Mouse (Mus musculus): Measurements from ENCODE around the gene Eif3b.
A peak's percentile ranks its signal among the peaks of the same experiment; 100 is the strongest.

The Eif3b gene

GRCm38 (mm10) chr5:140418489-140419441 lies at the start of gene Eif3b:
Eif3b (plus strand) TSS chr5:140419328.
- peak; percentile 94 for DNase-seq (ENCODE audit: low read depth)

GRCm38 (mm10) chr5:140369466-140369865 lies 49.7 kb upstream of the Eif3b start:
- DNase-seq (ENCODE audit: low read depth), result no peak

GRCm38 (mm10) chr5:140370446-140371254 lies 48.5 kb upstream of the Eif3b start:
- DNase-seq (ENCODE audit: low read depth), result no peak

GRCm38 (mm10) chr5:140371671-140372070 lies 47.5 kb upstream of the Eif3b start:
- DNase-seq (ENCODE audit: low read depth), result peak; percentile 26

GRCm38 (mm10) chr5:140373711-140374110 lies 45.4 kb upstream of the Eif3b start:
- DNase-seq (ENCODE audit: low read depth), result no peak

GRCm38 (mm10) chr5:140374226-140374625 lies 44.9 kb upstream of the Eif3b start:
- DNase-seq (ENCODE audit: low read depth), result no peak

GRCm38 (mm10) chr5:140375249-140375829 lies 43.8 kb upstream of the Eif3b start:
- no peak for DNase-seq (ENCODE audit: low read depth)

- peak; percentile 61 for DNase-seq (ENCODE audit: low read depth)
These were observed 40.8 kb upstream of the Eif3b start for GRCm38 (mm10) chr5:140378121-140378853.

GRCm38 (mm10) chr5:140379299-140379698 lies 39.8 kb upstream of the Eif3b start:
- DNase-seq (ENCODE audit: low read depth), result no peak

- DNase-seq (ENCODE audit: low read depth), result no peak
These were observed 38.0 kb upstream of the Eif3b start for GRCm38 (mm10) chr5:140381156-140381555.

- no peak for DNase-seq (ENCODE audit: low read depth)
These were observed 36.4 kb upstream of the Eif3b start for GRCm38 (mm10) chr5:140382688-140383087.

- peak; percentile 72 for DNase-seq (ENCODE audit: low read depth)
These were observed 35.6 kb upstream of the Eif3b start for GRCm38 (mm10) chr5:140383559-140383958.

GRCm38 (mm10) chr5:140384462-140384861 lies 34.7 kb upstream of the Eif3b start:
- DNase-seq (ENCODE audit: low read depth), result no peak

GRCm38 (mm10) chr5:140387236-140387635 lies 31.9 kb upstream of the Eif3b start:
- no peak for DNase-seq (ENCODE audit: low read depth)

- peak; percentile 42 for DNase-seq (ENCODE audit: low read depth)
These were observed 31.2 kb upstream of the Eif3b start for GRCm38 (mm10) chr5:140387816-140388510.

- DNase-seq (ENCODE audit: low read depth), result peak; percentile 99
These were observed 30.2 kb upstream of the Eif3b start, which contains the start of gene Snx8 for GRCm38 (mm10) chr5:140388588-140389576. Snx8 (minus strand) TSS chr5:140389262.

GRCm38 (mm10) chr5:140389647-140390046 lies 29.5 kb upstream of the Eif3b start:
- no peak for DNase-seq (ENCODE audit: low read depth)

- DNase-seq (ENCODE audit: low read depth), result no peak
These were observed 27.7 kb upstream of the Eif3b start for GRCm38 (mm10) chr5:140391435-140391834.

- no peak for DNase-seq (ENCODE audit: low read depth)
These were observed 27.1 kb upstream of the Eif3b start for GRCm38 (mm10) chr5:140391981-140392380.

- DNase-seq (ENCODE audit: low read depth), result no peak
These were observed 26.4 kb upstream of the Eif3b start for GRCm38 (mm10) chr5:140392701-140393100.

All from NIH3T3 (cell line).